ENCODE assay signal across 14 mouse cellular contexts in the genomic region with DNA sequence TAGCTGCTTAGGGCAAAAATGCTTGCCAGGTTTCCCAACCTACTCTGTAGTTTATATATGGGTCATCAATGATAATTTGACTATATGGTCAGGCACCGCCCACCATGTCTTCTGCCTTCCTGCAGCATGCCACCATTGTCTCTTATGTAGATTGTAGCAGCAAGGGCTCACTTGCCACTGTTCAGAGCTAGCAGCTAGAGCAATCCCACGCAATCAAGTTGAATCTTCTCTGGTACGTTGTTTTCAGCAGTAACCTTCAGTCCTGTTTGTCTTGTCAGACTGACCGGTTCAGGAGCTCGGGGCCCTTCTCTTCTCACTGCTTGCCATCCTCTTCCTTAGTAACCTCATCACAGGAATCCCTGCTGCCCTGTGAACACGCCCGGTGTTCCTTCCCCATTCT.
"Had no signal": no experiment of that assay in that cellular context is flagged by ENCODE, and none has a peak within 500 bp of the region (broad histone marks: within the 10 kb centered on the region; RNA-seq: fewer than 3 reads in every experiment).

No protein-coding gene starts in this region.

- ATAC-seq: midbrain, embryonic 13.5 days; midbrain, embryonic 15.5 days had no signal

- H3K4me1 ChIP-seq: midbrain, embryonic 13.5 days; midbrain, embryonic 15.5 days; neural tube, embryonic 12.5 days; stomach, embryonic 15.5 days had no signal

- H3K27me3 ChIP-seq: midbrain, embryonic 13.5 days; midbrain, embryonic 15.5 days; neural tube, embryonic 12.5 days; stomach, embryonic 15.5 days had no signal

- H3K4me3 ChIP-seq: midbrain, embryonic 13.5 days; midbrain, embryonic 15.5 days; neural tube, embryonic 12.5 days; stomach, embryonic 15.5 days had no signal

- H3K9me3 ChIP-seq: midbrain, embryonic 13.5 days; midbrain, embryonic 15.5 days; neural tube, embryonic 12.5 days; stomach, embryonic 15.5 days had no signal

- DNase-seq: lung, adult 18-20 months; lung, embryonic 14.5 days; lung, postnatal 10 days; lung, postnatal 4 days; right cerebral cortex, postnatal 14 days; thymus, adult 2 months; thymus, postnatal 25 days; thymus, postnatal 4 days had no signal

- H3K9ac ChIP-seq: lung, embryonic 14.5 days; midbrain, embryonic 13.5 days; midbrain, embryonic 15.5 days; neural tube, embryonic 12.5 days; stomach, embryonic 15.5 days had no signal

- H3K4me2 ChIP-seq: lung, embryonic 14.5 days; midbrain, embryonic 11.5 days; midbrain, embryonic 13.5 days; midbrain, embryonic 15.5 days; neural tube, embryonic 12.5 days; stomach, embryonic 15.5 days had no signal

- H3K27ac ChIP-seq: midbrain, embryonic 13.5 days; midbrain, embryonic 15.5 days; neural tube, embryonic 12.5 days; stomach, embryonic 15.5 days; stomach, postnatal 0 days had no signal

- H3K36me3 ChIP-seq: midbrain, embryonic 13.5 days; midbrain, embryonic 15.5 days; neural tube, embryonic 12.5 days; stomach, embryonic 15.5 days had no signal
